Mouse (Mus musculus): ENCODE data around the gene Gpr75. TPM values are rescaled to one million over a fixed set of nuclear protein-coding genes. Genes with fewer than 3 reads are reported as not detected.

Gene Gpr75
- polyA plus RNA-seq, 1 experiment from 2014 or later, result not detected

DNA sequence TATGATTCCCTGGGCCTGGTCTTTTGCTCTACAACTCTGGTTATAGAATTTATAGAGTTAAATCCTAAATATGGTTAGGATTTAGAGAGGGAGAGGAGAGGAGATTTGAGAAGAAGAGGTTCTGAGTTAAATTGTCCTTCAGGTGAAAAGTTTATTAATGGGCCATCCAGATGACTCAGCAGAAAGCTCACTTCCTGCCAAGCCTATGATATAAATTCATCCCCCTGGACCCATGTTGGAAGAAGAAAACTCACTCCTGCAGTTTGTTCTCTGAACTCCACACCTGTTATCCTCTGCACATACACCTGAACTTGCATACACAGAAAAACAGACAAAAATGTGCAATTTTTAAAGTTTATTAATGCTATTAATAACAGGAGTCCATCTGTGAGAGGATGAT is 14.2 kb downstream of the Gpr75 start:
- no peak for DNase-seq
- no peak for ATAC-seq
- Histone ChIP-seq H3K4me2 (ENCODE audit: low read depth, low read length) (no peak overlapping the region), H3K9me3 (ENCODE audit: low read length) (no peaks in the 10 kb centered on the region), H3K4me1 (ENCODE audit: insufficient read depth) (no peaks in the 10 kb centered on the region), H3K4me3 (ENCODE audit: low read depth, low read length) (no peak overlapping the region), H3K9ac (replicated peaks) (no peak overlapping the region), H3K36me3 (replicated peaks; ENCODE audit: insufficient read depth, low read length) (no peaks in the 10 kb centered on the region), H3K27ac (ENCODE audit: low read depth) (no peak overlapping the region), H3K27me3 (ENCODE audit: insufficient read depth, low read length) (no peaks in the 10 kb centered on the region)
- TF ChIP-seq EP300 (IDR thresholded peaks at IDR 0.05; ENCODE audit: low read depth) (no peak), CTCF (IDR thresholded peaks at IDR 0.05; ENCODE audit: low read depth) (no peak)

GRCm38 (mm10) chr11:30912311-30912710 is 27.2 kb downstream of the Gpr75 start:
- Histone ChIP-seq H3K9me3 (ENCODE audit: low read length) (no peaks in the 10 kb centered on the region), H3K4me3 (ENCODE audit: low read depth, low read length) (no peak overlapping the region), H3K4me1 (ENCODE audit: insufficient read depth) (no peaks in the 10 kb centered on the region), H3K36me3 (replicated peaks; ENCODE audit: insufficient read depth, low read length) (no peaks in the 10 kb centered on the region), H3K9ac (replicated peaks) (no peak overlapping the region), H3K27ac (ENCODE audit: low read depth) (no peak overlapping the region), H3K4me2 (ENCODE audit: low read depth, low read length) (no peak overlapping the region), H3K27me3 (ENCODE audit: insufficient read depth, low read length) (no peaks in the 10 kb centered on the region)
- no peak for TF ChIP-seq CTCF (IDR thresholded peaks at IDR 0.05; ENCODE audit: low read depth)
- no peak for TF ChIP-seq EP300 (IDR thresholded peaks at IDR 0.05; ENCODE audit: low read depth)
- ATAC-seq (no peak), DNase-seq (no peak)
- WGBS (ENCODE audit: insufficient replicate concordance), result 75% methylated on average over 3 of the region's 3 CpGs

DNA sequence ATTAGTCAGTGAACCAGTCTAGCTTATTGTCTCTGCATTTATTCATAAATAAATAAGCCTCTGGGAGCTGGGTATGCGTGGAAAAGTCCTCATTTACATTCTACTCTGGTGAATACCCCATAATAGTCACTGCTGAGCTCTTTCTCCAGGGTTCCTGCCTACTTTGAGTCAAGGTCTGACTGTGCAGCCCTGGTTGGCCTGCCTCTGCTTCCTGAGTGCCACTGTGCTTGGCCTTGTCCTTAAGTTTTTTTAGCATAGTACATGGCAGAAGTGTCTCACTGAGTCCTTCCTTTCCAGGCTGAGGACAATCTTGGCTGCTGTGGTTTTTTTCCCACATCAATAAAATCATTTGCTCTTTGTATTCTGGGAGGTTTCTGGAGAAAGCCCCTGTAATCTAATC is 35.5 kb downstream of the Gpr75 start:
- no peak for TF ChIP-seq CTCF (IDR thresholded peaks at IDR 0.05; ENCODE audit: low read depth)
- TF ChIP-seq EP300 (IDR thresholded peaks at IDR 0.05; ENCODE audit: low read depth), result no peak
- H3K27ac ChIP-seq (ENCODE audit: low read depth), result no peak overlapping the region
- H3K4me2 ChIP-seq (ENCODE audit: low read depth, low read length), result no peak overlapping the region
- no peaks in the 10 kb centered on the region for H3K36me3 ChIP-seq (replicated peaks; ENCODE audit: insufficient read depth, low read length)
- no peaks in the 10 kb centered on the region for H3K4me1 ChIP-seq (ENCODE audit: insufficient read depth)
- DNase-seq (no peak), ATAC-seq (no peak)
- H3K9me3 ChIP-seq (ENCODE audit: low read length), result no peaks in the 10 kb centered on the region
- WGBS (ENCODE audit: insufficient replicate concordance), result 72% methylated on average over 1 of the region's 1 CpGs
- H3K4me3 ChIP-seq (ENCODE audit: low read depth, low read length), result no peak overlapping the region
- H3K9ac ChIP-seq (replicated peaks), result no peak overlapping the region
- H3K27me3 ChIP-seq (ENCODE audit: insufficient read depth, low read length), result no peaks in the 10 kb centered on the region

DNA sequence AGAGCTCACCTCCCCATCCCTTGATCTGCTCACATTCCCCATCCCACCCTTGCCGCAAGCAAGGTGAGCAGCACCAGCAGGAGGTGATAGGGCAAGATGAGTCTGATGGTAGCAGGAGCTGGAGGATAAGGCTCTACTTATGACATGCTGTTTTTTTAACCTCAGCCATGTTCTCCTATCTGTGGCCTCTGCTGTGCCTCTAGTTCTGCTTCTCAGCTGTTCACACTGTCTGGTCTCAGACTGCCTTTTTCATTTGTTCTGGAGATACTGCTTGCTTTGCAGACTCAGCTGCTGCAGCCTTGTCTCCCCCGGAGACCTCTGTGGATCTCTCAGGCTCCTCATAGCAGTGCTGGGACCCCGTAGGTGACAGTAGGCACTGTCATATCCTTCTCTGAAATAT is 38.1 kb downstream of the Gpr75 start:
- no peaks in the 10 kb centered on the region for H3K4me1 ChIP-seq (ENCODE audit: insufficient read depth)
- H3K9me3 ChIP-seq (ENCODE audit: low read length), result no peaks in the 10 kb centered on the region
- DNase-seq (no peak), ATAC-seq (no peak)
- no peak overlapping the region for H3K4me3 ChIP-seq (ENCODE audit: low read depth, low read length)
- no peak overlapping the region for H3K4me2 ChIP-seq (ENCODE audit: low read depth, low read length)
- no peak overlapping the region for H3K9ac ChIP-seq (replicated peaks)
- H3K27ac ChIP-seq (ENCODE audit: low read depth), result no peak overlapping the region
- H3K27me3 ChIP-seq (ENCODE audit: insufficient read depth, low read length), result no peaks in the 10 kb centered on the region
- 85% methylated on average over 3 of the region's 3 CpGs for WGBS (ENCODE audit: insufficient replicate concordance)
- H3K36me3 ChIP-seq (replicated peaks; ENCODE audit: insufficient read depth, low read length), result no peaks in the 10 kb centered on the region; the same call in 1 of the 2 replicates
- no peak for TF ChIP-seq EP300 (IDR thresholded peaks at IDR 0.05; ENCODE audit: low read depth)
- no peak for TF ChIP-seq CTCF (IDR thresholded peaks at IDR 0.05; ENCODE audit: low read depth)

GRCm38 (mm10) chr11:30928079-30928478 is 42.9 kb downstream of the Gpr75 start:
- Histone ChIP-seq H3K27me3 (ENCODE audit: insufficient read depth, low read length) (no peaks in the 10 kb centered on the region), H3K27ac (ENCODE audit: low read depth) (no peak overlapping the region), H3K4me2 (ENCODE audit: low read depth, low read length) (no peak overlapping the region), H3K9ac (replicated peaks) (no peak overlapping the region), H3K36me3 (replicated peaks; ENCODE audit: insufficient read depth, low read length) (peaks cover 15% of the 10 kb centered on the region), H3K9me3 (ENCODE audit: low read length) (no peaks in the 10 kb centered on the region), H3K4me1 (ENCODE audit: insufficient read depth) (no peaks in the 10 kb centered on the region), H3K4me3 (ENCODE audit: low read depth, low read length) (no peak overlapping the region)
- ATAC-seq (no peak), DNase-seq (no peak)
- TF ChIP-seq EP300 (IDR thresholded peaks at IDR 0.05; ENCODE audit: low read depth) (no peak), CTCF (IDR thresholded peaks at IDR 0.05; ENCODE audit: low read depth) (no peak)

- TF ChIP-seq EP300 (IDR thresholded peaks at IDR 0.05; ENCODE audit: low read depth) (no peak), CTCF (IDR thresholded peaks at IDR 0.05; ENCODE audit: low read depth) (no peak)
- no peaks in the 10 kb centered on the region for H3K27me3 ChIP-seq (ENCODE audit: insufficient read depth, low read length)
- 100% methylated on average over 1 of the region's 1 CpGs for WGBS (ENCODE audit: insufficient replicate concordance)
- H3K9ac ChIP-seq (replicated peaks), result no peak overlapping the region
- H3K4me1 ChIP-seq (ENCODE audit: insufficient read depth), result no peaks in the 10 kb centered on the region
- no peak for DNase-seq
- no peaks in the 10 kb centered on the region for H3K9me3 ChIP-seq (ENCODE audit: low read length)
- no peak overlapping the region for H3K4me3 ChIP-seq (ENCODE audit: low read depth, low read length)
- peaks cover 15% of the 10 kb centered on the region for H3K36me3 ChIP-seq (replicated peaks; ENCODE audit: insufficient read depth, low read length)
- H3K27ac ChIP-seq (ENCODE audit: low read depth), result no peak overlapping the region
- H3K4me2 ChIP-seq (ENCODE audit: low read depth, low read length), result no peak overlapping the region
- ATAC-seq, result no peak
These were observed 43.3 kb downstream of the Gpr75 start for GRCm38 (mm10) chr11:30928498-30928897.

Other genes with a start within 250 kb of the Gpr75 start
- gene Acyp2, start 235.8 kb upstream of the Gpr75 start, polyA plus RNA-seq (2015; fragmentation: Nextera tagmentation; extraction: Ambion mirVana), result 3.9 and 4.0 TPM in 2 replicates
- 7.4 and 7.8 TPM in 2 replicates for gene Psme4, start 113.6 kb upstream of the Gpr75 start, polyA plus RNA-seq (2015; fragmentation: Nextera tagmentation; extraction: Ambion mirVana)
- 9.0 and 9.1 TPM in 2 replicates for gene Asb3, start 58 bp downstream of the Gpr75 start, polyA plus RNA-seq (2015; fragmentation: Nextera tagmentation; extraction: Ambion mirVana)
- 8.2 and 9.0 TPM in 2 replicates for gene Erlec1, start 69.0 kb downstream of the Gpr75 start, polyA plus RNA-seq (2015; fragmentation: Nextera tagmentation; extraction: Ambion mirVana)
- 53.3 and 56.7 TPM in 2 replicates for gene Chac2, start 101.0 kb downstream of the Gpr75 start, polyA plus RNA-seq (2015; fragmentation: Nextera tagmentation; extraction: Ambion mirVana)

Measured in liver, postnatal 0 days (tissue).